Mouse (Mus musculus) liver, embryonic 15.5 days (tissue): ENCODE results near the gene Bcor. TPM values are rescaled to one million over a fixed set of nuclear protein-coding genes. Genes with fewer than 3 reads are reported as not detected.
A peak's percentile ranks its signal among the peaks of the same experiment; 100 is the strongest.

Source experiments
- ATAC-seq: fragments of 200-750 bp; cut with Nextera tagmentation; 2 replicates; pipeline ENCODE4 v1.8.0; 2017; ENCODE audit warnings: moderate number of reproducible peaks, mild to moderate bottlenecking, moderate library complexity; ENCODE audit not compliant: insufficient read depth
- H3K27ac ChIP-seq: fragments of 300-500 bp; sonication (generic); replicated peaks from 2 replicates; pipeline ENCODE4 v1.5.1; 2015; ENCODE audit warnings: mild to moderate bottlenecking, inconsistent platforms
- H3K27me3 ChIP-seq: fragments of 300-500 bp; sonication (generic); 2 replicates; pipeline ENCODE4 v1.6.1; 2015; ENCODE audit warnings: mild to moderate bottlenecking, inconsistent platforms
- H3K36me3 ChIP-seq: fragments of 300-500 bp; sonication (generic); replicated peaks from 2 replicates; pipeline ENCODE4 v1.6.1; 2015; ENCODE audit warnings: moderate library complexity, mild to moderate bottlenecking, inconsistent platforms
- H3K4me1 ChIP-seq: fragments of 300-500 bp; sonication (generic); replicated peaks from 2 replicates; pipeline ENCODE4 v1.6.1; 2015; ENCODE audit warnings: inconsistent platforms
- H3K4me2 ChIP-seq: fragments of 300-500 bp; sonication (generic); 2 replicates; pipeline ENCODE4 v1.6.1; 2015; ENCODE audit warnings: moderate library complexity, mild to moderate bottlenecking, inconsistent platforms
- H3K4me3 ChIP-seq: fragments of 300-500 bp; sonication (generic); replicated peaks from 2 replicates; pipeline ENCODE4 v1.5.1; 2015; ENCODE audit warnings: mild to moderate bottlenecking, inconsistent platforms
- H3K9ac ChIP-seq: fragments of 300-500 bp; sonication (generic); 2 replicates; pipeline ENCODE4 v1.6.1; 2015; ENCODE audit warnings: moderate library complexity, mild to moderate bottlenecking, inconsistent platforms
- H3K9me3 ChIP-seq: fragments of 300-500 bp; sonication (generic); replicated peaks from 2 replicates; pipeline ENCODE4 v1.6.1; 2016; ENCODE audit warnings: inconsistent platforms
- WGBS: fragments of 180-500 bp; shearing (Covaris S2); methylation state at CpG from one replicate; pipeline ENCODE4 v1.1.7; 2015; ENCODE audit warnings: mixed read lengths; ENCODE audit not compliant: insufficient replicate concordance; 5-methylcytosine and 5-hydroxymethylcytosine counted together
- polyA plus RNA-seq: library from polyadenylated mRNA; unstranded; fragments of >200 nt; fragmentation: Nextera tagmentation; extraction: Ambion mirVana; gene quantifications from 2 replicates; pipeline ENCODE4 v1.2.1, GENCODE M21; 2015

Gene Bcor
- polyA plus RNA-seq: 4.3 and 4.5 TPM in 2 replicates

DNA sequence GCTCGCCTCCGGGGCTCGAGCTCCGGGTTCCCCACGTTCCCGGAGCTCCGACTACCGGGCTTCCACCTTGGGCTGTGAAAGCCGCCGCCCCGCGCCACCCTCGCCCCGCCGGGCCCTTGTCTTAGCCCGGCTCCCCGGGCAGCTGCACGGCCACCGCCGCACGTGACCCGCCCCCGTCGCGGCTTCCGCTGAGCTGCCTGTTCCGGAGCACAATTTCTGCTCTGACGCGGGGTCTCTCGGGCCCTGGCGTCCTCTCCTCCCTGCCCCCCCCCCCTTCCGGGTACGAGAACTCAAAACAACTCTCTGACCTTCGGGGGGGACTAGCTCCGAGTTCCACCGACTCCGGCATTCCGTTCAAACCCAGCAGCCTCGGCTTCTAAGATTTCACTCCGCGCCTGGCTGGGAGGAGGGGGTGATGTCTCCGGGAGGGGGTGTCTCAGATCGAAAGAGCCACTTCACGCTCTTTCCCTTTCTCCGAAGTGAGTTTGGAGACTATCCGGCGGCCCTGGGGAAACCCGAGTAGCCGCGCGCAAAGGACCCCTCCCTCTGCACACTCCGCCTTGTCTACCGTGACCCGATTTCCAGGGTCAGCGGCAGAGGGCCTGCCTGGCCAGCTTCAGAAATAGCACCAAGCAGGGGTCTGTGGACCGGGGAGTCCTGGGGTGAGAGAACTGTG is at the start of gene Bcor:
Bcor (minus strand) TSS at position 375 of the 676 bp plus-strand sequence.
- Histone ChIP-seq H3K4me2 (peak within 1 kb of the TSS; percentile 55), H3K9ac (0 out of 2 replicates have a peak within 1 kb of the TSS, but pooled peaks have one; percentile 11), H3K27ac (peak within 1 kb of the TSS; percentile 45), H3K4me3 (peak within 1 kb of the TSS; percentile 48), H3K4me1 (no peaks in the 10 kb centered on the region), H3K27me3 (peaks cover 62% of the 10 kb centered on the region), H3K9me3 (no peaks in the 10 kb centered on the region), H3K36me3 (no peaks in the 10 kb centered on the region)
- 7% methylated on average over 55 of the region's 56 CpGs for WGBS
- ATAC-seq: peak; percentile 33; the same call in 1 of the 2 replicates

- ATAC-seq: no peak
- no peaks in the 10 kb centered on the region for H3K4me1 ChIP-seq
- WGBS: 51% methylated on average over 3 of the region's 3 CpGs
- no peak overlapping the region for H3K9ac ChIP-seq
- H3K27ac ChIP-seq: no peak overlapping the region
- H3K4me3 ChIP-seq: no peak overlapping the region
- no peak overlapping the region for H3K4me2 ChIP-seq
- H3K9me3 ChIP-seq: no peaks in the 10 kb centered on the region
- H3K27me3 ChIP-seq: no peaks in the 10 kb centered on the region
- H3K36me3 ChIP-seq: no peaks in the 10 kb centered on the region
These were observed 42.8 kb upstream of the Bcor start for GRCm38 (mm10) chrX:12202951-12203350.

DNA sequence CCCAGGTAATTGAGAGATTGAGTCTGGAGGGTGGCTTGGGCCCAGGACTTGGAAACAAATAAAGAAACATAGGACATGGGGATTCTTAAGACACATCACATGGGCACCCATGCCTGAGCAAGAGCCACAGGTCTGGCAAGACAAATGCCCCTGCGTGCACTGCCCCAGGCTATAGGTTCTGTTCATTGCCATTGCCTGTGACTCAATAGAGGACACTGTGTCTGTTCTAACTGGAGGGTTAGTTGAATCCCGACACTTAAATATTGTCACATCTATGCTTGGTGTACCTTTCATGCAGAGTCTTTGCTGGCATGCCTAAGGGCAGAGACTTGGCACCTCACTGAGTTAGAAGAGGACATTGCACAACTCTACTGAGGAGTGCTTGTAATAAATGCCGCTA is 41.0 kb upstream of the Bcor start:
- H3K36me3 ChIP-seq: no peaks in the 10 kb centered on the region
- H3K27me3 ChIP-seq: no peaks in the 10 kb centered on the region
- 57% methylated on average over 3 of the region's 3 CpGs for WGBS
- no peak for ATAC-seq
- no peaks in the 10 kb centered on the region for H3K4me1 ChIP-seq
- H3K27ac ChIP-seq: no peak overlapping the region
- H3K9me3 ChIP-seq: no peaks in the 10 kb centered on the region
- H3K4me2 ChIP-seq: no peak overlapping the region
- no peak overlapping the region for H3K9ac ChIP-seq
- no peak overlapping the region for H3K4me3 ChIP-seq

GRCm38 (mm10) chrX:12195234-12195919 is 35.2 kb upstream of the Bcor start:
- H3K27ac ChIP-seq: no peak overlapping the region
- H3K27me3 ChIP-seq: no peaks in the 10 kb centered on the region
- H3K36me3 ChIP-seq: no peaks in the 10 kb centered on the region
- no peaks in the 10 kb centered on the region for H3K9me3 ChIP-seq
- ATAC-seq: no peak
- WGBS: 46% methylated on average over 11 of the region's 11 CpGs
- no peak overlapping the region for H3K4me2 ChIP-seq
- no peak overlapping the region for H3K4me3 ChIP-seq
- H3K9ac ChIP-seq: no peak overlapping the region
- no peaks in the 10 kb centered on the region for H3K4me1 ChIP-seq

DNA sequence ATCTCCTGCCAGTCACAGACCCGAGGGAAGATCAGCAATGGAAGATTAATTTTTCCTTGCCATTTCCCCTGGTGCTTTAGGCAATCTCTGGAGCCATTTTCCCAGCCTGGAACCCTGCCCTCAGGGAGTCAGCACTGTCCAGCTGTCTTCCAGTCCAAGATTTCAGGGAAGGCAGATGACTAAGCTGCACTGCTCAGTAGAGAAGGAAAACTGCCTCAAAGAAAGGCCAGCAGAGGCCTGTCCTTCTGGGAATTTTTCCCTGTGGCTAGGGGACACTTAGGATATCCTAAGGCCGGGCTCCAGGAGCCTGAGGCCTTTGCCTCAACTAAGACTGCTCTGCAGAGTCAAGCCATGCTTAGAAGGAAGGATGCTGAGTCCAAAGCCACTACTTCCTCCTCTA is 32.2 kb upstream of the Bcor start:
- Histone ChIP-seq H3K27me3 (no peaks in the 10 kb centered on the region), H3K4me3 (no peak overlapping the region), H3K27ac (no peak overlapping the region), H3K36me3 (no peaks in the 10 kb centered on the region), H3K4me1 (no peaks in the 10 kb centered on the region), H3K4me2 (no peak overlapping the region), H3K9ac (no peak overlapping the region), H3K9me3 (no peaks in the 10 kb centered on the region)
- no peak for ATAC-seq
- WGBS: 32% methylated on average over 2 of the region's 2 CpGs

GRCm38 (mm10) chrX:12189511-12189910 is 29.4 kb upstream of the Bcor start:
- WGBS: 60% methylated on average over 4 of the region's 4 CpGs
- H3K36me3 ChIP-seq: no peaks in the 10 kb centered on the region
- no peaks in the 10 kb centered on the region for H3K27me3 ChIP-seq
- H3K9me3 ChIP-seq: no peaks in the 10 kb centered on the region
- ATAC-seq: no peak
- no peak overlapping the region for H3K4me2 ChIP-seq
- no peak overlapping the region for H3K9ac ChIP-seq
- H3K4me1 ChIP-seq: no peaks in the 10 kb centered on the region
- H3K27ac ChIP-seq: no peak overlapping the region
- H3K4me3 ChIP-seq: no peak overlapping the region

- Histone ChIP-seq H3K9ac (no peak overlapping the region), H3K9me3 (no peaks in the 10 kb centered on the region), H3K36me3 (no peaks in the 10 kb centered on the region), H3K27ac (no peak overlapping the region), H3K27me3 (no peaks in the 10 kb centered on the region), H3K4me1 (no peaks in the 10 kb centered on the region), H3K4me3 (no peak overlapping the region), H3K4me2 (no peak overlapping the region)
- no peak for ATAC-seq
- WGBS: 59% methylated on average over 16 of the region's 16 CpGs
These were observed 15.2 kb upstream of the Bcor start for GRCm38 (mm10) chrX:12175198-12175960.

DNA sequence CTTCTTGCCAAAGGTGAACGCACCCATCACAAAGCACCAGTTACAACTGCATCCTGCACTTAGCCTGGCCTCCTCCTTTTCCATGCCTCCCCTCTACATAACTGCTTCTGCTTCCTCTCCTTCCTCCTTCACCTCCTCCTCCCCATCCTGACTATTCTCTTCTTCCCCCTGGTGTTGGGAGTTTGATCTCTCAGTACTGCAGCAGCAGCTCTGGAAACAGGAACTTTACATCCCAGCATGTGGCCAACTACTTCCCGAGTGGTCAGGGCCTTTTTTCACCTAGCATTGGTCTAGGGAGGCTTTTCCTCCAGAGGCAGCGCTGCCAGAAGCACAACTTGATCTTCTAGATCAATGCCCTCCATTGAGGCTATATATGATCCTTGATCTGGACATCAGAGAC is 10.0 kb upstream of the Bcor start:
- Histone ChIP-seq H3K9ac (no peak overlapping the region), H3K4me3 (no peak overlapping the region), H3K36me3 (no peaks in the 10 kb centered on the region), H3K9me3 (no peaks in the 10 kb centered on the region), H3K4me2 (no peak overlapping the region), H3K27ac (no peak overlapping the region), H3K27me3 (no peaks in the 10 kb centered on the region), H3K4me1 (no peaks in the 10 kb centered on the region)
- no peak for ATAC-seq
- WGBS: 25% methylated on average over 3 of the region's 3 CpGs

DNA sequence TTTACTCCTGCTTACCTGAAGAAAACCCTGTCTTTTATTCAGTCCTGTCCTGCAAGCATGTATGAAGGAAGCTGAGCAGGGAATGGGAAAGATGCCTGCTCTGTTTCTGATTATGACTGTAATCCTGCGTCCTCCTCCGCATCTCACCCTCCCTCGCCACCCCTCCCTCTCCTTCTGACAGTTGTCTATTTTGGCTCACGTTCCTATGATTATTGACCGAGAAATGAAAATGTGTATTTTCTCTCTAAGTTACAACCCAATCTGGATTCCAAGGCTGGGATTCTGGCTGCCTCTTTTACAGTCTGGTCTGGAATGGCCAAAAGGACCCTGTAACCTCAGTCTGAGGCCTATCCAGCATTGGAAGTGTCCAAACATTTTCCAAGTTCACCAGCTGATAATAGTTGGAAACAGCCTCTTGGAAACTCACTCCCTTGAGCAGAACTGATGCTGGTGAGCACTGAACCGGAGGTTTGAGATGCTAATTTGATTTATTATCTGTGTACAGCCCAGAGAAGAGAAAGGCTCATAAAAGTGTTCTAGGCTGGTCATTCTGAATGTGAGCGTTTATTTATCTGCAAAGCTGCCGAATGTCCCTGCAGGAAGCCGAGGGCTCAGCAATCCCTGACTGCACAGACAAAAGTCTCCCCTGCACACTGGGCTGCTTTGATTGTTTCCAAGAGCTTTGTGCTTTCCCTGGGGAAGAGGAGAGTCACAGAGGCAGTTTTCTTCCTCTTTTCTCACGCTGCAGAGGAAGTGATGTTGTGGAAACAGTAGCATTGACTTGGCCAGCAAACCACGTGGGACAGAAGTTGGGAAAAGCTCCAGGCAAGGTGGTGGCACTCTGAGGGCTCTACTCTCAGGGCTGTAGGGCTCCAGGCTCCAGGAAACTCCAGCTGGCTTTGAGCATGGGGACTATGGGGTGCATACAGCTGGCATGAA is 4.7 kb upstream of the Bcor start:
- 40% methylated on average over 11 of the region's 11 CpGs for WGBS
- no peaks in the 10 kb centered on the region for H3K4me1 ChIP-seq

DNA sequence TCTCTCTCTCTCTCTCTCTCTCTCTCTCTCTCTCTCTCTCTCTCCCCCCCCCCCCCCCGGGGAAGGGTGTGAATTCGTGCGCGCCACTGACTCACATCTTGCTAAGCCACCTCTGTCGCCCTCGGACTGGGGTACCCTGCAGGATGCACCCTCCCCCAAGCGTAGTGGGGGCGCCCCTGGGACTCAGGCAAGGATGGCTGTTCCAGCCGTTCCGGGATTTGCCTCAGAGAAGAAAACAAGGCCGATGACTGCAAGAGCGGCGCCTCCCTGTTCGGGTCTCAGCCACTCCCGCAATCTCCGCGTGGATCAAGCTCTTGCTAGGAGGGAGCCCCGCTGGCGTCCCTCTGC is 647 bp downstream of the Bcor start:
- ATAC-seq: no peak
- Histone ChIP-seq H3K4me1 (no peaks in the 10 kb centered on the region), H3K27me3 (peaks cover 68% of the 10 kb centered on the region), H3K27ac (peak overlapping the region; percentile 45; the same call in 1 of the 2 replicates), H3K9ac (0 out of 2 replicates have a peak overlapping the region, but pooled peaks have one; percentile 11), H3K4me2 (peak overlapping the region; percentile 55), H3K9me3 (no peaks in the 10 kb centered on the region), H3K36me3 (no peaks in the 10 kb centered on the region), H3K4me3 (peak overlapping the region; percentile 48)
- 6% methylated on average over 18 of the region's 19 CpGs for WGBS

More for the DNA sequence above, 4.7 kb upstream of the Bcor start:
- H3K36me3 ChIP-seq: no peaks in the 10 kb centered on the region
- H3K9me3 ChIP-seq: no peaks in the 10 kb centered on the region
- H3K9ac ChIP-seq: no peak overlapping the region
- no peak for ATAC-seq
- no peak overlapping the region for H3K4me3 ChIP-seq
- H3K27ac ChIP-seq: no peak overlapping the region
- H3K27me3 ChIP-seq: peaks cover 15% of the 10 kb centered on the region
- H3K4me2 ChIP-seq: no peak overlapping the region
